Mouse (Mus musculus) embryonic facial prominence, embryonic 14.5 days (tissue): Measurements from ENCODE around the gene Atp13a2. TPM values are rescaled to one million over a fixed set of nuclear protein-coding genes. Genes with fewer than 3 reads are reported as not detected.
A peak's percentile ranks its signal among the peaks of the same experiment; 100 is the strongest.

Experiments used
- ATAC-seq: fragments of 200-750 bp; cut with Nextera tagmentation; 2 replicates; pipeline ENCODE4 v1.8.0; 2017; ENCODE audit warnings: low read depth, moderate number of reproducible peaks, moderate TSS enrichment
- DNase-seq: peaks from one replicate; pipeline ENCODE4 v3.0.0-alpha.2; 2015; ENCODE audit warnings: low spot score
- H3K27ac ChIP-seq: fragments of 300-500 bp; sonication (generic); replicated peaks from 2 replicates; pipeline ENCODE4 v1.5.1; 2014; ENCODE audit warnings: low read depth, mild to moderate bottlenecking, low read length, moderate library complexity
- H3K27me3 ChIP-seq: fragments of 300-500 bp; sonication (generic); replicated peaks from 2 replicates; pipeline ENCODE4 v1.6.1; 2014; ENCODE audit warnings: low read length; ENCODE audit not compliant: control insufficient read depth, insufficient read depth
- H3K36me3 ChIP-seq: fragments of 300-500 bp; sonication (generic); 2 replicates; pipeline ENCODE4 v1.6.1; 2014; ENCODE audit warnings: low read length, mixed read lengths; ENCODE audit not compliant: control insufficient read depth, insufficient read depth
- H3K4me1 ChIP-seq: fragments of 300-500 bp; sonication (generic); 2 replicates; pipeline ENCODE4 v1.6.1; 2014; ENCODE audit warnings: antibody characterized with exemption, low read length; ENCODE audit not compliant: control insufficient read depth, insufficient read depth
- H3K4me2 ChIP-seq: fragments of 300-500 bp; sonication (generic); 2 replicates; pipeline ENCODE4 v1.6.1; 2014; ENCODE audit warnings: low read depth, mild to moderate bottlenecking, low read length, moderate library complexity, mixed read lengths
- H3K4me3 ChIP-seq: fragments of 300-500 bp; sonication (generic); 2 replicates; pipeline ENCODE4 v1.5.1; 2014; ENCODE audit warnings: low read depth, mild to moderate bottlenecking, low read length
- H3K9ac ChIP-seq: fragments of 300-500 bp; sonication (generic); 2 replicates; pipeline ENCODE4 v1.6.1; 2014; ENCODE audit warnings: low read depth, mild to moderate bottlenecking, low read length, moderate library complexity, mixed read lengths
- H3K9me3 ChIP-seq: fragments of 300-500 bp; sonication (generic); 2 replicates; pipeline ENCODE4 v1.6.1; 2016; ENCODE audit warnings: low read length; ENCODE audit not compliant: control insufficient read depth
- WGBS: fragments of 180-500 bp; shearing (Covaris S2); extraction: QIAGEN DNeasy Blood & Tissue Kit; methylation state at CpG from one replicate; pipeline ENCODE4 v1.1.7; 2014; 5-methylcytosine and 5-hydroxymethylcytosine counted together
- polyA plus RNA-seq: library from polyadenylated mRNA; unstranded; fragments of >200 nt; fragmentation: Nextera tagmentation; extraction: Ambion mirVana; gene quantifications from 2 replicates; pipeline ENCODE4 v1.2.1, GENCODE M21; 2014

Atp13a2 gene
- polyA plus RNA-seq, 1 experiment from 2014 or later = 43.5 TPM

DNA sequence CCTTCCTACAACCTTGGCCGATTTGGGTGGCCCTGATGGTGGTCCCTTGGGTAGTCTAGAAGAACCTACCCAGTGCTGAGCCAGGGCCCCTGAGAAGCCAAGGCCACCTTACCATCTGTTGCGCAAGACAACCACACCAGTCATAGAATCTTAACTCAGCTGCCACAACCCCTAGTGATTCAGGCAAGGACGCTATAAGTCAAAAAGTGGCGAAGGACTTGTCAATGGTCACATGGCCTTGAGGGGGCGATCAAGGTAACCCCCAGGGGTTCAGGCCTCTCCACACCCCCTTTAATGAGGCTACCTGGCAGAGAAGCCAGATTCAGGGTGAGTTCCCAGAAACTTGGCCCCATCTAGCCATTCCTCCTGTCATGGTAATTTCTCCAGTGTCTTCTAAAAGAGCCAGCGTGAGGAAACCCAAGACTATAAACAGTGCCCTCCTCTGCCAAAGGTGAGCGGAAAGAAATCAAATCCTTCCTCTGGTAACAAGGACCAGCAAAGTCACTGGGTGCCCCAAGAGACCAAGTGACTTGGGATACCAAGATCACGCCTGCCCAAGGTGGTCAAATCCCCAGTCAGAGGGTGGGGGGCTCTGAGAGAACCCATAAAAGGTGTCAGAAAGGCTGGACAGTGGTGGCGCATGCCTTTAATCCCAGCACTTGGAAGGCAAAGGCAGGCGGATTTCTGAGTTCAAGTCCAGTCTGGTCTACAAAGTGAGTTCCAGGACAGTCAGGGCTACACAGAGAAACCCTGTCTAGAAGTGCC is 26.8 kb upstream of the Atp13a2 start:
- WGBS = 78% methylated on average over 10 of the region's 10 CpGs
- H3K9me3 ChIP-seq = no peaks in the 10 kb centered on the region
- H3K4me2 ChIP-seq = no peak overlapping the region
- peaks cover 14% of the 10 kb centered on the region; the same call in 1 of the 2 replicates for H3K4me1 ChIP-seq
- H3K4me3 ChIP-seq = no peak overlapping the region
- DNase-seq = no peak
- no peak for ATAC-seq
- no peaks in the 10 kb centered on the region for H3K27me3 ChIP-seq
- H3K9ac ChIP-seq = no peak overlapping the region
- H3K27ac ChIP-seq = no peak overlapping the region
- no peaks in the 10 kb centered on the region for H3K36me3 ChIP-seq

DNA sequence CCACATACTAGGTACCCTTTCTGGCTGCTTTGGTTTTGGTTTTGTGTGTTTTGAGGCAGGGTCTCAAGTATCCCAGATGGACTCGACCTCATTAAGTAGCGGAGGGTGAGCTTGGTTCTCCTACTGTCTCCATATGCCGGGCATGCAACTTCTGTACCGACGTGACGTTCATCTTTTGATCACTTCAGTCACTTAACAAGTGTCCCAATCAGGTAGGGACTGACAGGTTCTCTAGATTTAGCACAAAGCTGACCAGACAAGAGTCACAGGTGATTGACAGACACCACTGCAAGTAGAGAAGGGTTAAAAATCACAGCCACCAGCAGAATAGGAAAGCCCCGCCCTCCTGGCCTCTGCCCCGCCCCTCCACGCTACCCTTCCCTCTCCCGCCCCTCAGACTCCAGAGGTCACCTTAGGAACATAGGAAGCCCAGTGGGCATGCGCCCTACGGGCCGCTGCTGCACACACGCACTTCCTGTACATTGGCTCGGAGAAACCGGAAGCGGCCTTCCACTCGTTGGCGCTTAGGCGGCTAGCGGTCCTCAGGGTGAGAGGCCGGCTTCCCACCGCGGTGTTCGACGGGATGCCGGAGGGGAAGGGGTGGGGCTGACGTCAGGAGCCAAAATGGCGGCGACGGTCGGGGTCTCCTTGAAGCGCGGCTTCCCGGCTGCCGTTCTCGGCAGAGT is 25.7 kb upstream of the Atp13a2 start, which contains the start of gene Sdhb:
TSS of gene Sdhb (plus strand) at position 423 of the 686 bp plus-strand sequence.
- DNase-seq = peak; percentile 100
- peaks cover 14% of the 10 kb centered on the region; the same call in 1 of the 2 replicates for H3K4me1 ChIP-seq
- peak within 1 kb of the TSS; percentile 87 for H3K4me2 ChIP-seq
- H3K36me3 ChIP-seq = peaks cover 5% of the 10 kb centered on the region; the same call in 1 of the 2 replicates
- peak within 1 kb of the TSS; percentile 83 for H3K27ac ChIP-seq
- whole genome bisulfite sequencing = 2% methylated on average over 35 of the region's 37 CpGs
- no peaks in the 10 kb centered on the region for H3K27me3 ChIP-seq
- H3K9me3 ChIP-seq = no peaks in the 10 kb centered on the region
- H3K9ac ChIP-seq = peak within 1 kb of the TSS; percentile 91
- H3K4me3 ChIP-seq = peak within 1 kb of the TSS; percentile 84
- peak; percentile 97 for ATAC-seq

DNA sequence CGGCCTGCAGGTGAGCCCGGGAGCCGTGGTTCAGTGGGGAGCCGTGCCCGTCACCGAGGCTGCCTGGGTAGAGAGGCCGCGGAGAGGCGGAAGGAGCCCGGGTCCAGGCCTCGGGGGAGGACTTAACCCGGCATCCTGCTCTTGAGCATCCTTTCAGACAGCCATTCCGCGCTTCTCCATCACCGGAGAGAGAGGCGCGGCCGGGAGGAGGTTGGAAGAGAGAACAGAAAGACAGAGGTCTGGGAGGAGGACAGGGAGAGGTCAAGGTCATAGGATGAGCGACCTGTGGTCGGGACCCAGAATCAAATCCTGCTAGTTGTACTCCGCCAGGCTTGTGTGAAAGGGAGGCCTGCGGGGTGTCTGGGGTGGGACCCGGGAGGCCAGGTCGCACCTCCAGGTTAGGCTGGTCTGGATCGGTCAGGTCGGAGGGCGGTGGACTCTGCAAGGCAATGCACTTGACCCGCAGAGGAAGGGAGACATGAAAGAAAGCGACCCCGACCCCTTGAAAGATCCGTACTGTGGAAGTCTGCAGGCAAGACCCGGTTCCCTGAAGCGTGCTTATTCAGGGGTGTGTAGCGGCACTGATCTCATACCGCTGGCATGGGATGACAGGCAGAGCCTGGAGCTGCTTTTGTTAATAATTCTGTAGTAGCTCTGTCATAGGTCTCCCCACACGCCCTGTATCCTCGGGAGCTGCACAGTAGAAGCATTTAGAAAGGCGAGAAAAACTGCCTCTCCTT is 25.0 kb upstream of the Atp13a2 start:
- Histone ChIP-seq H3K9me3 (no peaks in the 10 kb centered on the region), H3K4me2 (peak overlapping the region; percentile 87), H3K27me3 (no peaks in the 10 kb centered on the region), H3K4me1 (peaks cover 14% of the 10 kb centered on the region; the same call in 1 of the 2 replicates), H3K9ac (peak overlapping the region; percentile 91), H3K4me3 (peak overlapping the region; percentile 84), H3K27ac (peak overlapping the region; percentile 83), H3K36me3 (peaks cover 12% of the 10 kb centered on the region; the same call in 1 of the 2 replicates)
- DNase-seq (no peak), ATAC-seq (no peak; the same call in 1 of the 2 replicates)
- WGBS = 1% methylated on average over 36 of the region's 38 CpGs

DNA sequence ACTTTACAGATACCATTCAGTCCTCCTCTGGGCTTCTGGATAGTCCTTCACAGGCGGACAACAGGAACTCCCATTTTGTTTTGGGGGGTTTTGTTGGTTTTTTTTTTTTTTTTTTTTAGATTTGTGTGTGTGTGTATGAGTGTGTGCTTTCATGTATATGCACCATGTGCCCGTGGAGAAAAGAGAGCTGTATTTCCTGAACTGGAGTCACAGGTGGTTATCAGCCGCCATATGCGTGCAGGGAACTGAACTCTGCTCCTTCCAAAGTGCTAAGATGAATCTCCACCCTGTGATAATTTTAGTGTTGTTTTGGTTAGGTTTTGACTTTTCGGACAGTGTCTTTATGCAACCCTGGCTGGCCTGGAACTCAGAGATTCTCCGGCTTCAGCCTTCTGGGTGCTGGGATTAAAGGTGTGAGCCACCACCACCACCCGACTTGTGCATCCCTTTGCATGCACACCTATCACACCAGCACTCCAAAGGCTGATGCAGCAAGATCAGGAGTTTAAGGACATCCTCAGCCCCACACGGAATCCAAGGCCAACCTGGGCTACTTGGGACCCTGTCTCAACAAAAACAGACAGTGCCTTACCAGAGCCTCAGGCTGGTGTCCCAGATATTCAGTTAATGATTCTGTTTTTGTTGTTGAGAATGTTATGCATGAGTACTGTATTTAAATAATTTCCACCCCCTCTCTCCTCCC is 24.3 kb upstream of the Atp13a2 start:
- Histone ChIP-seq H3K36me3 (peaks cover 19% of the 10 kb centered on the region), H3K4me2 (peak overlapping the region; percentile 87), H3K4me3 (peak overlapping the region; percentile 84), H3K9ac (peak overlapping the region; percentile 91), H3K4me1 (peaks cover 14% of the 10 kb centered on the region; the same call in 1 of the 2 replicates), H3K9me3 (no peaks in the 10 kb centered on the region), H3K27ac (no peak overlapping the region), H3K27me3 (no peaks in the 10 kb centered on the region)
- WGBS = 66% methylated on average over 8 of the region's 8 CpGs
- DNase-seq (no peak), ATAC-seq (no peak)

DNA sequence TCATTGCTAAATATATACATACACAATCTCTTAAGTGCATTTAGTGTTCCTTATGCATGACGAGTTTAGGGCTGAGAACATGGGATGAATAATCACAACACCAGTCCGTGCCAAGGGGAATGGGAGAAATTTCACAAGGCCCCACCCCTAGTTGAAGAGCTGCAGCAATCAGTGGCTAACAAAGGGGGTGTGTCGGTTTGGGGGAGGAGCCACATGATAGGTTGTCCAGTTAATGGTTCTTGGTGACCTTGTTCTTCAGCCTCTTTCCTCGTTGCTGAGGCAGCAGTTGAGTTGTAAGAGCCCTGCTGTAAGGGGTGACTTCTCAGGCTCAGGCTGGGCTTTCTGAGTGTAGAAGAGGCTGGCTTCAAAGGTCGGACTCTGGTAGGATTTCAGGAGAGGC is 23.7 kb upstream of the Atp13a2 start:
- Histone ChIP-seq H3K9me3 (no peaks in the 10 kb centered on the region), H3K36me3 (peaks cover 25% of the 10 kb centered on the region), H3K27ac (no peak overlapping the region), H3K27me3 (no peaks in the 10 kb centered on the region), H3K4me2 (no peak overlapping the region), H3K4me1 (peaks cover 14% of the 10 kb centered on the region; the same call in 1 of the 2 replicates), H3K4me3 (no peak overlapping the region), H3K9ac (no peak overlapping the region)
- ATAC-seq (no peak), DNase-seq (no peak)
- WGBS = 40% methylated on average over 5 of the region's 5 CpGs

DNA sequence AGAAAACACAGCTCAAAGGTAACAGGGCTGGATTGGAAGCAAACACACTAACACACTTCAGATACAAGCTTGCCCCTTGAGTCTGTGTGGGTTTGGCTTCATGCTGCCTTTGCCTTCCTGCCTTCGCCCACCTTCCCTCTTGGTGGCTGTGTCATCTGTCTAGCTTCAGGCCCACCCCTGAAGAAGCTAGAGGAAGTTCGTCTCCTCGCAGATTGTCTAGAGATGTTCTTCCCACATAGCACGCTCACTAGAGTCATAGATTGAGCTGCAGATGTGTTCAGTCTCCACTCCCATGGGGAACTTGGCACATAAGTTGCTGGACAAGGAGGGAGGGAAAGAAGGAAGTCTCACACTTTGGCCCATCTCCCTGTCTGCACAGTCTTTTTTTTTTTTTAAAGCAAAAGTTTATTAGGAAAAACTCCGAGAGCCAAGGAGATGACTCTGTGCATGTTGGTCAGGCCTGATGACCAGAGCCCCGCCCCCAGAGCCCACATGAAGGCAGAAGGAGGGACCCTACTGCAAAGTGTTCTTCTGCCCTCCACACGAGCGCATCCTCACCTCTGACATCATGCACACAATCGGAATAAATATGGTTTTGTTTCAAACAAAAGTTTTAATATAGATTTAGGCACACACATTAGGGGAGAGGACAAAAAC is 22.6 kb upstream of the Atp13a2 start:
- 81% methylated on average over 9 of the region's 9 CpGs for WGBS
- no peak for ATAC-seq
- H3K27ac ChIP-seq = no peak overlapping the region

DNA sequence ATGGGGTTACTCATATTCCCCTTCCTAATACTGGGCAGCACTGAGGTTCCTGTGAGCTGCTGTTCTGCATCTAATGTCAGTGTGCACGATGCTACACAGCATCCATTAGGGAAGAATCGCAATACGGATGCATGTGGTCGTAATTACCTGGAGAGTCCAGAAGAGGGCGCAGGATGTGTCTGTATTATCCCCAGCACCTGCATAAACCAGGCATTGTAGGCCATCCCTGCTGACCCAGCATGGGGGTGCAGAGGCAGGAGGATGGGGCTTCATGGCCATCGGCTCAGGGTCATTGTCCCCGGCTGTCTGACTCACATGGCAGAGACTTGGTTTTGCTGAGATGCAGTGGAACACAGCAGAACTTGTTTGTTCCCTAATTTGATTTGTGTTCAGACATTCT is 22.1 kb upstream of the Atp13a2 start:
- WGBS = 18% methylated on average over 7 of the region's 7 CpGs
- H3K27ac ChIP-seq = no peak overlapping the region
- H3K9me3 ChIP-seq = no peaks in the 10 kb centered on the region
- no peak overlapping the region for H3K4me2 ChIP-seq
- no peak overlapping the region for H3K9ac ChIP-seq
- H3K27me3 ChIP-seq = no peaks in the 10 kb centered on the region
- ATAC-seq (no peak), DNase-seq (peak; percentile 78)
- H3K36me3 ChIP-seq = peaks cover 40% of the 10 kb centered on the region
- no peak overlapping the region for H3K4me3 ChIP-seq
- peaks cover 14% of the 10 kb centered on the region; the same call in 1 of the 2 replicates for H3K4me1 ChIP-seq

More for the DNA sequence above, 22.6 kb upstream of the Atp13a2 start:
- Histone ChIP-seq H3K4me2 (no peak overlapping the region), H3K27me3 (no peaks in the 10 kb centered on the region), H3K9me3 (no peaks in the 10 kb centered on the region), H3K9ac (no peak overlapping the region; the same call in 1 of the 2 replicates), H3K36me3 (peaks cover 34% of the 10 kb centered on the region), H3K4me1 (peaks cover 14% of the 10 kb centered on the region; the same call in 1 of the 2 replicates), H3K4me3 (no peak overlapping the region)
- DNase-seq = no peak
